Mouse (Mus musculus) heart, postnatal 0 days (tissue): ENCODE measurements around the gene Rai1.

Experiments used
- CTCF ChIP-seq: IDR thresholded peaks from 2 replicates; pipeline ENCODE4 v1.5.1; 2016; ENCODE audit warnings: antibody characterized with exemption, control low read depth, low read depth
- EP300 ChIP-seq: IDR thresholded peaks from 2 replicates; pipeline ENCODE4 v1.6.1; 2016; ENCODE audit warnings: antibody characterized with exemption, low read depth

DNA sequence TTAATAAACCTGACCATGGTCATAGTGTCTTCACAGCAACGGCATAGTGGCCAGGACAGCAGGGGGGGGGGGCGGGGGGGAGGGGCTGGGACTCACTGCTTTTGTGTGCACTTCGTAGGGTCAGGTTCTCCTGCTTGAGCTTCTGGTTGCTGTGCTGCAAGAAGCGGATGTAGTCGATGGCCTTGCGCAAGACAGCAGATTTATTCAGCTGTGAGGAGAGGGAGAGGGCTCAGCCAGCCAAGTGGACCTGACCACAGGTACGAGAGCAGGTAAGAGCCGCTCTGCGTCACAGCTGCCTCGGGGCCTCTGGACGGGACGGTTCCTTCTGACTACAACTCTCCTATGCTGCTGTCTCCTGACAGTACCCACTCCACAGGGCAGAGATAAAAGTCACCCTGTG is 100.2 kb downstream of the Rai1 start:
- no peak for TF ChIP-seq CTCF
- no peak for TF ChIP-seq EP300
